Mouse (Mus musculus) brain, embryonic 14.5 days (tissue): ENCODE data around the gene Gm36210.

Experiments used
- CTCF ChIP-seq: fragments of 200-500 bp; IDR thresholded peaks from 2 replicates; pipeline ENCODE4 v1.5.1; 2012; ENCODE audit warnings: inconsistent platforms, mild to moderate bottlenecking, moderate library complexity, borderline replicate concordance; ENCODE audit not compliant: insufficient read depth, insufficient read length; ENCODE audit errors: extremely low read depth
- POLR2A ChIP-seq: fragments of 200-500 bp; IDR thresholded peaks from 2 replicates; pipeline ENCODE4 v1.6.1; 2012; ENCODE audit warnings: mild to moderate bottlenecking, inconsistent platforms, borderline replicate concordance; ENCODE audit not compliant: poor library complexity, insufficient read depth, insufficient read length, severe bottlenecking; ENCODE audit errors: extremely low read depth

GRCm38 (mm10) chr7:4950561-4951342, 44.4 kb upstream of the Gm36210 start:
- TF ChIP-seq CTCF: no peak
- TF ChIP-seq POLR2A: no peak
